Mouse (Mus musculus) spleen, postnatal 10 days (tissue): ENCODE measurements at regions not wholly inside any gene's neighbourhood (a gene's known extent, or its start where the extent isn't known, plus 50 kb on each side); places are given as distances from the start of the nearest gene placed in this dataset.

ENCODE experiments used
- DNase-seq, 2 experiments: peaks; one replicate each; pipeline ENCODE4 v3.0.0; 2021 to 2022; ENCODE audit warnings: low spot score in 2 of 2

DNA sequence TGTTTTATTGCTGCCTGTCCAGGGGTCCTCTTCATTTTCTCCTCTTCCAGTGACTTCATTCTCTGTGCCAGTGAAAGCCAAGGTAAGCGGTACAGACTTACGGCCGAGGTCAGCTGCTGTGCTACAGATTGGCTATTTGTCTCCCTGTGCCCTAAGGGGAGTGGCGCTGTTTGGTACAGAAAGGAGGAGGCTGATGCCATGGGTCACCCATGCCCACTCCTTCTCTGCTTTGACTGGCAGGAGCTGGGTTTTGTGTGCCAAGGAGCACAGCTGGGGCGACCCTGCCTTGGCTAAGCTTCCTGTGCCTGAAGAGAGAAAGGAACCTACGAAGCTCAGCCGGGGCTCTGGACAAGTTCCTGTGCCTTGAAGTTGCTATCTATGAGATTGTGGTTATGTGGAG lies 70.0 kb upstream of the Fggy start:
- no peak for DNase-seq

- DNase-seq, result no peak
Observed at GRCm38 (mm10) chr4:95487969-95488368, 69.3 kb upstream of the Fggy start.

DNA sequence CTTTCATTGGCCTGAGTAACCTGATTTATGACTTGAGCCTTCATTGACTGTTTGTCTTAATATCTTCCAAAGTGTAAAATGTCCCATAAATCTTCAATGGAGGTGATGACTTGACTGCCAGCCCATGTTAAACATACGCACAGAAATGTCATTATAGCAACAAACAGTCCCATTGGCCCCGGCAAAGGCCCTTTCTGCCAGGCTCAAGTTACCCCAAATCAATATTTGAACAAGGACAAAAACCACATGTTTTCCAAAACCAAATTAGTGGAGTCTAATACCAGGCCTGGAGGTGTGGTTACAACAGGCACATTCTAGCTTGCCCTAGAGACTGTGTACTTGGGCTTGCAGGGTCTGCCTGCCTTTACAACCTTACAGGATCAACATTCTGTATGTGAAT lies 68.2 kb upstream of the Fggy start:
- no peak for DNase-seq

DNA sequence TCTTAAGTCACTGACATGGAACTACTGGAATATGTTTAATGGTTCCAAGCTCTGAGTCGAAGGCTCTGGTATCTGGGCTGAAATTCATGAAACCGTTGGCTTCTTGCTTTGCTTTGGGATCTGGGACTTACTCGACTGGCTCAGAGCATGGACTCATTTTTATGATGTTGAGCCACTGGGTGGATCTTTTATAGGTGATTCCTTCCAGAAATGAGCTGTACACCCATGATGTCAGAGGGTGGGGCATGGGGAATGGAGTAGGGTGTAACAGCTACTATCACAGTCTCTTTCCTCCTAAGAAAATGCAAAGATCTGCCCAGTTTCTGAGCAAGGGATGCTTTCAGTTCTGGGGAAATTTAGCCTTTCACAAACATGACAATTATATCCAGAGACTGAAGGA lies 57.0 kb upstream of the Fggy start:
- no peak for DNase-seq

- no peak for DNase-seq
Observed at GRCm38 (mm10) chr4:95501164-95501563, 56.1 kb upstream of the Fggy start.

- no peak for DNase-seq
Observed at GRCm38 (mm10) chr4:95507141-95507945, 50.0 kb upstream of the Fggy start.
